Mouse (Mus musculus) regulatory T cell (primary cell): ENCODE results near the gene Sh3rf3.

Experiments used
- in situ Hi-C: fragments of 300-600 bp; cut with MboI, MseI; formaldehyde crosslinking; loops from one replicate; pipeline ENCODE4 v1.15.1; 2025; ENCODE audit warnings: high pct_unique_total_duplicates

The Sh3rf3 gene

GRCm38 (mm10) chr10:58813081-58813800 lies at the start of gene Sh3rf3:
Gene Sh3rf3 (plus strand): TSS chr10:58813359.
- in situ Hi-C loops = loop anchor here (10.0 kb wide), 1 partner anchor 462 kb away; no protein-coding TSS in a partner anchor

- in situ Hi-C loops = loop anchor here (25.0 kb wide), 1 partner anchor 1351 kb away; no protein-coding TSS in a partner anchor
These were observed 24.5 kb upstream of the Sh3rf3 start for GRCm38 (mm10) chr10:58788486-58789274.

- in situ Hi-C loops = loop anchor here (25.0 kb wide), 1 partner anchor 1360 kb away; no protein-coding TSS in a partner anchor
These were observed 15.6 kb upstream of the Sh3rf3 start for GRCm38 (mm10) chr10:58797555-58797954.

- in situ Hi-C loops = loop anchor here (25.0 kb wide), 1 partner anchor 1361 kb away; no protein-coding TSS in a partner anchor
These were observed 15.0 kb upstream of the Sh3rf3 start for GRCm38 (mm10) chr10:58798156-58798555.

GRCm38 (mm10) chr10:58800996-58801433 lies 12.1 kb upstream of the Sh3rf3 start:
- in situ Hi-C loops = no loop called here

GRCm38 (mm10) chr10:58802391-58802790 lies 10.8 kb upstream of the Sh3rf3 start:
- in situ Hi-C loops = no loop called here

- in situ Hi-C loops = no loop called here
These were observed 5.2 kb upstream of the Sh3rf3 start for GRCm38 (mm10) chr10:58807956-58808355.

- in situ Hi-C loops = loop anchor here (10.0 kb wide), 1 partner anchor 465 kb away; no protein-coding TSS in a partner anchor
These were observed 3.0 kb upstream of the Sh3rf3 start for GRCm38 (mm10) chr10:58810181-58810580.

- in situ Hi-C loops = loop anchor here (10.0 kb wide), 1 partner anchor 462 kb away; no protein-coding TSS in a partner anchor
These were observed 714 bp upstream of the Sh3rf3 start for GRCm38 (mm10) chr10:58812210-58813080.

- in situ Hi-C loops = loop anchor here (10.0 kb wide), 1 partner anchor 461 kb away; no protein-coding TSS in a partner anchor
These were observed 637 bp downstream of the Sh3rf3 start for GRCm38 (mm10) chr10:58813801-58814191.

- in situ Hi-C loops = loop anchor here (10.0 kb wide), 1 partner anchor 460 kb away; no protein-coding TSS in a partner anchor
These were observed 1.3 kb downstream of the Sh3rf3 start for GRCm38 (mm10) chr10:58814486-58814885.

GRCm38 (mm10) chr10:58824016-58824568 lies 10.9 kb downstream of the Sh3rf3 start:
- in situ Hi-C loops = no loop called here

GRCm38 (mm10) chr10:58829251-58830111 lies 16.3 kb downstream of the Sh3rf3 start:
- in situ Hi-C loops = no loop called here

GRCm38 (mm10) chr10:58833146-58833545 lies 20.0 kb downstream of the Sh3rf3 start:
- in situ Hi-C loops = no loop called here

- in situ Hi-C loops = no loop called here
These were observed 20.6 kb downstream of the Sh3rf3 start for GRCm38 (mm10) chr10:58833741-58834178.

- in situ Hi-C loops = no loop called here
These were observed 23.2 kb downstream of the Sh3rf3 start for GRCm38 (mm10) chr10:58836391-58836790.

- in situ Hi-C loops = no loop called here
These were observed 24.3 kb downstream of the Sh3rf3 start for GRCm38 (mm10) chr10:58837504-58837903.

- in situ Hi-C loops = no loop called here
These were observed 28.8 kb downstream of the Sh3rf3 start for GRCm38 (mm10) chr10:58841945-58842344.

GRCm38 (mm10) chr10:58843100-58843499 lies 29.9 kb downstream of the Sh3rf3 start:
- in situ Hi-C loops = no loop called here

- in situ Hi-C loops = no loop called here
These were observed 35.0 kb downstream of the Sh3rf3 start for GRCm38 (mm10) chr10:58848127-58848526.
